Mouse (Mus musculus): ENCODE results near the gene Fads6.
A peak's percentile ranks its signal among the peaks of the same experiment; 100 is the strongest.

The Fads6 gene

GRCm38 (mm10) chr11:115250405-115251090 is 46.9 kb downstream of the Fads6 start:
- no peak for DNase-seq

DNA sequence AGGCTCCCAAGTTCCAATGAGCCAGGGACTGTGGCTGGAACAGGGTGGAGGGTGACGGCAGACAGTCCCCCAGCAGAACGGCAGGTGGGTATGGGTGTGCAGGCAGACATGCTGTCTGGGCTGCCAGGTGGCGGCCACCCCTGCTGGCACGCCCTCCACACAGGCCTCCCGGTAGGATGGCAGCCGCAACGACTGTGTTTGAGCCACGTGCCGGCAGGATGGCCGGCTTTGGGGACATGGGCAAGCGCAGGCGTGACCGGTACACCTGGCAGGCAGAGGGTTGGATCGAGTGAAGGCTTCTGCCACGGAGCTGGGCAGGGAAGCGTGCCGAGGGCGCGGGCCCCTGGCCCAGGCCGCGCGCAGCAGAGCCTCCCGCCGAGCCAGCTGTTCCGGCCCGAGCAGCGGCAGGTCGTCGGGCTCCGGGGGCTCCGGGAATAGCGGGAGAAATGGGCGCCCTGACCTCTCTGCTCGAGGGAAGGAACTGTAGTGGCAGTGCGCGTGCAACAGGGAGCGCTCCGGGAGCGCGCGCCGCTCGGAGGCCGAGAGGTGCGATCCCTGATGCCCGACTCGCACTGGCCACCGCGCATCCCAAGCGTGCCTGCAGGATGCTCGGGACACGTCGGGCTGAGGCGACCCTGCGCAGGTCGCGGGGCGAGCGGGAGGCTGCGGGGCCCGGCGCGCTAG is 47.6 kb downstream of the Fads6 start:
- DNase-seq: no peak

GRCm38 (mm10) chr11:115247945-115248344 is 49.5 kb downstream of the Fads6 start:
- no peak for DNase-seq

GRCm38 (mm10) chr11:115247240-115247639 is 50.2 kb downstream of the Fads6 start:
- DNase-seq: no peak

GRCm38 (mm10) chr11:115246386-115246785 is 51.1 kb downstream of the Fads6 start:
- DNase-seq: no peak

DNA sequence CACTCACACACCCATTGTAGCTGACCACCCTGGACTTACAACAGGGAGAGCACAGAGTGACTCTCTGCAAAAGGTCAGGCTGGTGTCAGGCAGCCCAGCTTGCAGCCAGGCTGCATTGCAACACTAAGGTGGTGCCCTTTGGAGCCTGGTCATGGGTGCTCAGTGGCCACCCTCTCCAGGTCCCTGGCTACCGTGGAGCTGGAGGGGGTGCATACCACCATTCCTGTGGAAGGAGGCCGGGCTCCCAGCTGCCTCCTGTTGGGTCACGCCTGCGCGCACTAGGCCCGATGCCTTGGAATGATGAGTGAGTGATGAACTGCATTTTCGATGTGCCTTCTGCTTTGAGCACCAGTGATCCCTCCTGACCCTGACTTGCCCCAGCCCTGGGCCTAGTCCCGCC is 52.6 kb downstream of the Fads6 start:
- DNase-seq: no peak

- DNase-seq: no peak
Observed at GRCm38 (mm10) chr11:115243783-115244182, 53.7 kb downstream of the Fads6 start.

DNA sequence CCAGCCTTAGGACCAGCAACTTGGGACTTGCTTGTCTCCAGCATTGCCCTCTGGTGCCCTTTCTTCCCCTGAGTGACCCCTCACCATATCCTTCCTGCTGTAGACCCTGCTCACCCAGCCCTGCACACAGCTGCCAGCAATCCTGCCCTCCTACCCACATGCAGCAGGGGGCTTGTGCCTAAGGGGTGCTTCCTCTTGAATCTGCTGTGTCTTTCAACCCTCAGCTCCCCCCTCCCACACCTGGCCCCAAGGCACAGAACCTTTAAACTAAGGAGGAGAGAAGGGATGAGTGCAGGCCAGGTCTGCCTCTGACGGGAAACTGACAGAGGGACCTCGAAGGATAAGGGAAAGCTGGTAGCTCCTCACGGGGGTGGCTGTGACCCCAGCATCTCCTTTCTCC is 54.7 kb downstream of the Fads6 start:
- no peak for DNase-seq

- DNase-seq: no peak
Observed at GRCm38 (mm10) chr11:115241402-115241801, 56.1 kb downstream of the Fads6 start.

- DNase-seq: no peak
Observed at GRCm38 (mm10) chr11:115236570-115236969, 60.9 kb downstream of the Fads6 start.

DNA sequence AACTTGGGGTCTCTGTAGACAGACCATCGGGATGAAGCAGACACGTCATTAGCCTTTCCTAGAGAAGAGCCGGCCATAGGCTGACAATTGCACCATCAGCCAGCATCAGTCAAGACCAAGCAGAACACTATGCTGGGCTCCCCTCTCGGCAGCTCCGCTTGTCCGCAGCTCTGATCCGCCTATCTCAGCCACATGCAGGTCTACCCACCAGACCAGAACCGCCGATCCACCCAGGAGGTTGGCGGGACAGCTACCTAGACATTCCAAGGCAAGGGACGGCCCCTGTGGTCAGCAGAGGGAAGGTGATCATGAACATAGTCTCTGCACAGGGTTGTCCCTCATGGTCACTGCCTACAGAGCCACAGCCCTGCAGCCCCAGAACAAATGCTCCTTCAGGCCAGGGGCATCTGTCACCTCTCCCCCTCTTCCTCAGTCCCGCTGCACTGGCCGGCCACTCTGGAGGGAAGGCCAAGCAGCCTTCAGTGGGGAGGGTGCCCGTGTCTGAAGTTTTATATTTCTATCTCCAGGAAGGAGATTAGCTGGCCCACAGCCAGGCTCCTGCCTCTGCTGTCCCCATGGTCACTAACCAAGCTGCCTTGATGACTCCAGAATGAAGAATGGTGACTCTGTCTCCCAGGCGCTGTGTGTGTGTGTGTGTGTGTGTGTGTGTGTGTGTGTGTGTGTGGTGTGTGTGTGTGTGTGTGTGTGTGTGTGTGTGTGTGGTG is 63.0 kb downstream of the Fads6 start:
- DNase-seq: no peak

GRCm38 (mm10) chr11:115233526-115234290 is 63.8 kb downstream of the Fads6 start:
- DNase-seq: no peak

GRCm38 (mm10) chr11:115232889-115233288 is 64.6 kb downstream of the Fads6 start:
- DNase-seq: no peak

DNA sequence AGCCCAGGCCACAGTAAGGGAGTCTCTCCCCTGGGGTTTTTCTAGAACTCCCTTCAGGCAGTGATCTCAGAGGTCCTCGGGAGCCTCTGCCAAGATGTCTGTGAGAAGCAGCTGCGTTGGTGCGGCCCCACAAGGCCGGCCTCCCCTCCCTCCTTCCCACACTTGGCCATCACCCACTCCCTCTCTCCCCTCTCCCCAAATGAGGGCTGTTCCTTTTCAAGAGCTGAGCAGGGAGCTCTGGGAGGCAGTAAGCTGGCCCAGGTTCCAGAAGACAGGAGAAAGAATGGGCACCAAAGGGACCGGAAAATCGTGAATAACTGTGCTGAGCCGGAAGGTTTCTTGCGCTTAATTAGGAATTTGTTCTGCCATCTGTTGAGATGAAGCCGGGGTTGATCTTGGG is 65.5 kb downstream of the Fads6 start:
- no peak for DNase-seq

DNA sequence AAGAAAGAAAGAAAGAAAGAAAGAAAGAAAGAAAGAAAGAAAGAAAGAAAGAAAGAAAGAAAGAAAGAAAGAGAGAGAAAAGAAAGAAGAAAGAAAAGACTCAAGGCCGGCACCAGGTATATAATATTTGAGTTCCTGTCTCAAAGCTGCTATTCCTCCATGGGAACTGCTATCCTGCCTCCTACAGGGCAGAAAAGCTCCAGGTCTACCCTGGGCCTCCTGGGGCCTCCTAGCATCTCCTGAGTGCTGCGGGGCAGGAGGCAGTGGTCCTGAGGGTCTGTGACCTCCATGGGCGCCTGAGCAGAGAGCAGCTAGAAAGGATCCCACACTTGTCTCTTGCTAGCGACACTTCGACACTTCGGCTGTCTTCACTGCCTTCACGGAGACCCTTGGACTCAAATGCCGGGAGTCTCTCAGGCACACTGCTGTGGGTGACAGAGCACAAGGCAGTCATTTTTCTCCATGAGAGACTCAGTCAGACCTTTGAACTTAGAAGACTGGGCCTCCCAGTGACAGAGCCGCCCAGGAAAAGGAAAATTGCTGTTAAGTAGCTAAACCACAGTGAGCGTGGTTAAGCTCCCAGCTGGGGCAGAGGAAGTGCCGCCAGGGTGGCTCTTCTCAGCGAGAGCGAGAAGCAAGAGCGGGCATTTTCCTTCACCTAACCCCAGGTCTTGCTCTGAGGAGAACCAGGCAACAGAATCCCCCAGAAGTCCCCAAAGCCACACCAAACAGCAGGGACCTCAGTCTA is 66.1 kb downstream of the Fads6 start:
- DNase-seq: peak; percentile 82
